Mouse (Mus musculus) CD4-positive, CD25-positive, alpha-beta regulatory T cell, adult 2 months (primary cell): ENCODE results near the gene Pex11b.
"Not testable (repeated sequence)": the region's sequence is repeated elsewhere in the genome, so short reads cannot be mapped to it uniquely, and the experiment has no call there.

ENCODE experiments used
- DNase-seq: peaks from one replicate; pipeline ENCODE4 v3.0.0-alpha.2; 2012; ENCODE audit warnings: low read depth, low spot score

Gene Pex11b

DNA sequence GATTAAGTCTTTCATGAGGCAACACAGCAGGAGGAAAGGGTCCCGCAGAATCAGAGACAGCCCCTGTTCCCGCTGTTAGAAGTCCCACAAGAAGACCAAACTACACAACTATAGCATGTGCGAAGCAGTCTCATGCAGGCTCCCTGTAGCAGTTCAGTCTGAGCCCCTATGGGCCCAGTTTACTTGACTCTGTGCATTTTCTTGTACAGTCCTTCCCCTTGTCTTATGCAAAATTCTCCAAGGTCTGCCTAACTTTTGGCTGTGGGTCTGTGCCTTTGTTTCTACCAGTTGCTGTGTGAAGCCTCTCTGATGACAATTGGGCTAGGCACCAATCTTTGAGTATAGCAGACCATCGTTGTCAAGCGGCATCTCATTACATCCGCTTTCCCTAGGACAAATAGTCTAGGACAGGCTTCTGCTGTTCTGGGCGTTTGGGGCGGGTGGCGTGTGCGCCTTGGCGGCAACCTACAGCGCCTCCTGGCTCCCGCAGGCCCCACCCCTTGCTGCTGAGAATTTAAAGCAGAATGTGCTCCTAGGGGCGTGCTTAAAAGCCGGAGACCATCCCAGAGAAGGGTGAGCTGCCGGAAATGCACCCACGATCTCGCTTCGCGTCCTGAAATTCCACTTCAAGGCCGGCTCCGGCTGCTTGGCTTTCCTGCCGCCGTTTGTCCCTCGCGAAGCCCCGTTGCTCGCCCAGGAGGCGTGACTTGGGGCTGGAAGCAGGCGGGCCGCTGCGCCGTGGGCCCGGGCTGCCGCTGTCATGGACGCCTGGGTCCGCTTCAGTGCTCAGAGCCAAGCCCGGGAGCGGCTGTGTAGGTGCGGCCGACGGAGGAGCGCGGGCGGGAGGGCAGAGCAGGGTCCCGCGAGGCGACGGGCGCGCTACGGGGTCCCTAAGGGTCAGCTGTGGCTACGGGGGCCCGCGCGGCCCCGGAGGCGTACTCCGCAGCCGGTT, at the start of gene Pex11b, which contains the start of gene Gm42957:
Gene Pex11b (plus strand): TSS at position 449 of the 952 bp plus-strand sequence.
Gene Gm42957 (plus strand): TSS at position 547 of the 952 bp plus-strand sequence.
- DNase-seq = peak; percentile 88

DNA sequence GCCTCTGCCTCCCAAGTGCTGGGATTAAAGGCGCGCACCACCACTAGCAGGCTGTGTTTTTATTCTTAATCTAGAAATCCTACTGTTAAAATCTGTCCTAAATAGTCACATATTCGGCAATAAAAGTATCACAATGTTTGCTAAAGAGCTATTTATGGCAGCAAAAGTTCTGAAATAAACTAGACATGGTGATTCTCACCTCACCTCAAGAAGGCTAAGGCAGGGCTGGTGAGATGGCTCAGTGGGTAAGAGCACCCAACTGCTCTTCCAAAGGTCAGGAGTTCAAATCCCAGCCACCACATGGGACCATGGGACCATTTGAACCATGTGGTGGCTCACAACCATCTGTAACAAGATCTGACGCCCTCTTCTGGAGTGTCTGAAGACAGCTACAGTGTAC, 44.5 kb upstream of the Pex11b start:
- no peak for DNase-seq

DNA sequence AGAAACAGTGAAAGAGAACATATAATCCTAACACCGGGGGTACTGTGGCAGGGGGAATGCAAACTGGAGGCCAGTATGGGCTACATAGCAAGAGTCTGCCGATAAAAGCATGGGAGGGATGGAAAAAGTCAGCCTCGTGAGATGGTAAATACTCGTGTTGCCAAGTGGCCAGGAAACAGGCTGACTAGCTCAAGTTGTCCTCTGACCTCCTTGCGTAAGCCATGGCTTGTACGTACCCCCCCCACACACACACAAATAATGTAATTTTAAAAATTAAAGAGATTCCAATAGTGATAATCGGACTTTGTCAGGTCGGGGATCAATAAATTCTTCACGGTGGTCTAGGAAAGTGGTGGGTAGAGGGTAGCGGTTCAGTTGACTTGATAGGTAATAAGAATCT, 41.8 kb upstream of the Pex11b start:
- peak; percentile 58 for DNase-seq

GRCm38 (mm10) chr3:96593790-96594560, 41.2 kb upstream of the Pex11b start, which contains the start of gene Polr3gl:
TSS of gene Polr3gl (minus strand) at chr3:96594181.
- peak; percentile 95 for DNase-seq

GRCm38 (mm10) chr3:96594851-96595250, 40.3 kb upstream of the Pex11b start:
- DNase-seq = no peak

DNA sequence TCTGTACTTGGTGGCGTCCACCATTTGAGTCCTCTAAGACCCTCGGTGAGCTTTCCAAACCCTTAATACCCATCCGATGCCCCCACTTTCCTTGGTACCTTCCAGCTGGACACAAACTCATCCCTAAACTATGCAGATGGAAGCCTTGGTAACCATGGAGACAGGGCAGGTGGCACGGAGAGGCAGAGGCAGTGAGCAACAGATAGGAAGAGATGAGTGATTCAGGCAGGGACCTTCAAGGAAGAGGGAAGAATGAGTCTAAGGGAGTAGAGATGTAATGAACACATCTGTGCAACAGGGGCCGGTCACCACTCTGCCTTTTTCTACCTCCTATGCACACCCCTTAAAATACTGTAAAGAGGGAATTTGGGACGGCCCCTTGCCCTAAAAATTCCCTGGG, 39.5 kb upstream of the Pex11b start:
- DNase-seq = no peak

- peak; percentile 49 for DNase-seq
Measured at GRCm38 (mm10) chr3:96596228-96596707, 38.9 kb upstream of the Pex11b start, which contains the start of gene Ankrd34a. TSS of gene Ankrd34a (plus strand) at chr3:96596636.

DNA sequence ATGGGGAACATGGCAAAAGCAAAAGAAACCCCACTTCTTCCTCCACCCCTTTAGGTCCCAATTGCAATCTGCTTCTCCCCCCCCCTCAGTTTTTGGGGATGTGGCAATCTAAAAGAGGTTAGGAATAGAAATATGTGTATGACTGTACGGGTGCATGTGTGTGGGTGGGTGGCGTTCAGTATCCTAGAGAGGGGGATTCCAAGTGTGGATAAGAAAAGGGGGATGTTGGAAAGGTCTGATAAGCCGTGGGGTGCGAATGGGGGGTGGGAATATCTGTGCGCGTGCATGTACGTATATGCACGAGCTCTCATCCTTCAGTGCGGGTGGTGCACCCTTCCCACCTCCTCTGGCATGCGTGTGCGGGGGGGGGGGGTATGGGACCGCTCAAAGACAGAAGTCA, 38.3 kb upstream of the Pex11b start:
- DNase-seq = peak; percentile 25

DNA sequence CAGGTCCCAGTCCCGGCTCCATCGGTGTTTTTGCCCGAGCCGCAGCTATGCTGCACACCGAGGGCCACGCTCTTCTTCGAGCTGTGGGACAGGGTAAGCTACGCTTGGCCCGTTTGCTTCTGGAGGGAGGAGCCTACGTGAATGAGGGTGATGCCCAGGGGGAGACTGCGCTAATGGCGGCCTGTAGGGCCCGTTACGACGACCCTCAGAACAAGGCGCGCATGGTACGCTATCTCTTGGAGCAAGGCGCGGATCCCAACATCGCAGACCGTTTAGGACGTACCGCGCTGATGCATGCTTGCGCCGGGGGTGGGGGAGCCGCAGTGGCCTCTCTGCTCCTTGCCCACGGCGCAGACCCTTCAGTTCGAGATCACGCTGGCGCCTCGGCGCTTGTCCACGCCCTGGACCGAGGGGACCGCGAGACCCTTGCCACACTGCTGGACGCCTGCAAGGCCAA, 37.7 kb upstream of the Pex11b start:
- peak; percentile 43 for DNase-seq

DNA sequence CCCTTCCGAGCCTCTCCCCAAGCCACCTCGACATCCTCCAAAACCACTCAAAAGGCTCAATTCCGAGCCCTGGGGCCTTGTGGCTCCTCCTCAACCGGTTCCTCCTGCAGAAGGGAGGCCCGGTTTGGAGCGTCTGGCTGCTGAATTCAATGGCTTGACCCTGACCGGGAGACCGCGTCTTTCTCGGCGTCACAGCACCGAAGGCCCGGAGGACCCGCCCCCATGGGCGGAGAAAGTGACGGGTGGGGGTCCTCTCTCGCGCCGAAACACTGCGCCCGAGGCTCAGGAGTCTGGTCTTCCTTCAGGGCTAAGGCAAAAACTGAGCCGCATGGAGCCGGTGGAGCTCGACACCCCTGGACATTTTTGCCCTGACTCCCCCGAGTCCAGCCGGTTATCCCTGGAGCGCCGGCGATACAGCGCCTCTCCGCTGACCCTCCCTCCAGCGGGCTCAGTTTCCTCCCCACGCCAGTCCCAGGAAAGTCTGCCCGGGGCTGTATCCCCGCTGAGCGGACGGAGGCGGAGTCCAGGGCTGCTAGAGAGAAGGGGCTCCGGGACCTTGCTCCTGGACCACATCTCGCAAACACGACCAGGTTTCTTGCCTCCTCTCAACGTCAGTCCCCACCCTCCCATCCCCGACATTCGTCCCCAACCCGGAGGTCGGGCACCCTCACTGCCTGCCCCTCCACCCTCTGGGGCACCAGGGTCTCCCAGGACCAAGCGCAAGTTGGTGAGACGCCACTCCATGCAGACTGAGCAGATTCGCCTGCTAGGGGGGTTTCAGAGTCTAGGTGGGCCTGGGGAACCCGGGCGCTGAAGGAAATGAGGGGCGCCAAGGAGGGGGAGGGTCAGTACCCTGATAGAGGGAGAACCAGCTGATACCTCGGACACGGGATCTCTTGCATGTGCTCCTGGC, 36.8 kb upstream of the Pex11b start:
- peak; percentile 37 for DNase-seq

- DNase-seq = no peak
Measured at GRCm38 (mm10) chr3:96599069-96599393, 36.1 kb upstream of the Pex11b start.

DNA sequence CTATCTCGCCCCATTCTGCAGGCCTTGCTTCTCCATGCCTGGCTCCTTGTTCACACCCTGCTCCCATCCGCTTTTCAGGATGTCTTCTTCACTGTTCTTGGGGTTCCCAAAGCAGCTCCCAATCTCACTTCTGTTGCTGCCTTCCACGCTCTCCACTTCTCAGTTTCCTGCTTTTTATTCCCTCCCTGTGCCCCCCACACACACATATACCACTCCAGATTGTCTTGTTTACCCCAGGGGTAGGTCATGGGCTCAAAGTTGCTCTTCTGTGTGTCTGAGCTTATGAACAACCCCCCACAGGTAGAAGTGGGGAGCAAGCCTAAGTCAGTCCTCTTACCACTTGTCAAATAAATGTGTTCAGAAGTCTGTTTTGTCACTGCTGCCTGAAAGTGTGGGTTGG, 35.8 kb upstream of the Pex11b start:
- no peak for DNase-seq

GRCm38 (mm10) chr3:96600639-96601250, 34.4 kb upstream of the Pex11b start, which contains the start of gene Lix1l:
TSS of gene Lix1l (plus strand) at chr3:96601149.
- peak; percentile 92 for DNase-seq

GRCm38 (mm10) chr3:96601251-96601787, 33.9 kb upstream of the Pex11b start:
- DNase-seq = peak; percentile 57

- no peak for DNase-seq
Measured at GRCm38 (mm10) chr3:96601941-96602703, 33.1 kb upstream of the Pex11b start.

- no peak for DNase-seq
Measured at GRCm38 (mm10) chr3:96602704-96603084, 32.5 kb upstream of the Pex11b start.

DNA sequence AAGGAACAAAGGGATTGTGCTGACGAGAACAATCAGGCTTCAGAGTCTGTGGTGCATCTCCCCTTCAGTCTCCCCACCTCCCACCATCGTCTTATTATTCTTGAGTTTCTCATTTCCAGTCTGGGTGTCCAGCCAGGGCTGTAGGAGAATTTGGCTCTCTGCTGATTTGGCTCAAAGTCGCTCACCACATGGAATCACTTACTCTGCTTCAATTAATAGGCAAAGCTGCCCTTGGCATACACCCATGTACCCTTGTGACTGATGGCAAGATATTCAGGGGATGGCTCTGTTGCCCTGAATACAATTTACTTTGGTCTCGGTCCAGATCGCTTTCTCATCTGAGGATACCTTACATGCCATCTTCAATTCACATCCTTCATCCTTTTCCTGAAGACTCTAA, 31.9 kb upstream of the Pex11b start:
- DNase-seq = no peak

DNA sequence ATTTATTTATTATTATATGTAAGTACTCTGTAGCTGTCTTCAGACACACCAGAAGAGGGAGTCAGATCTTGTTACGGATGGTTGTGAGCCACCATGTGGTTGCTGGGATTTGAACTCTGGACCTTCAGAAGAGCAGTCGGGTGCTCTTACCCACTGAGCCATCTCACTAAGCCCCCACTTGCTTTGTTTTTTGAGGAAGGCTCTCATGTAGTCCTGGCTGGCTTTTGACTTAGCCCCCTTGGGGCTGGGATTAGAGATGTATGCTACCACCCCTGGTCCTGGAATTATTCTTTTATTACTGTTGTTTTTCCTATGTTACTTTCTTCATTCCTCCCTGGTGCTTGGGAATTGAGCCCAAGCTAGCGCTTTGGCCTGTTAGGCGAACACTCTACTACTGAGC, 29.2 kb upstream of the Pex11b start:
- DNase-seq = not testable (repeated sequence)

- DNase-seq = no peak
Measured at GRCm38 (mm10) chr3:96606618-96607017, 28.6 kb upstream of the Pex11b start.

- DNase-seq = no peak
Measured at GRCm38 (mm10) chr3:96617941-96618340, 17.2 kb upstream of the Pex11b start.
